Mouse (Mus musculus) ES-E14 (cell line): Measurements from ENCODE around the gene Ppp2r5a. TPM values are rescaled to one million over a fixed set of nuclear protein-coding genes. Genes with fewer than 3 reads are reported as not detected.

ENCODE experiments used
- DNase-seq: peaks from one replicate; pipeline ENCODE4 v3.0.0-alpha.2; 2013; ENCODE audit warnings: low read depth, low spot score
- H3K27ac ChIP-seq: 2 replicates; pipeline ENCODE4 v1.5.1; 2012; ENCODE audit warnings: low read depth, mild to moderate bottlenecking, low read length, moderate library complexity, mixed read lengths; ENCODE audit not compliant: poor library complexity, insufficient read depth, severe bottlenecking
- H3K36me3 ChIP-seq: 2 replicates; pipeline ENCODE4 v1.6.1; 2012; ENCODE audit warnings: mild to moderate bottlenecking, low read length, moderate library complexity, mixed read lengths; ENCODE audit not compliant: control insufficient read depth, poor library complexity, insufficient read depth, severe bottlenecking
- H3K4me1 ChIP-seq, 2 experiments: fragments of 150-350 bp in 1 of 2; sonication (generic) in 1 of 2; 2 replicates each; pipeline ENCODE4 v1.6.1; 2012; ENCODE audit warnings: low read length in 2 of 2, mild to moderate bottlenecking in 1 of 2, mixed read lengths in 1 of 2; ENCODE audit not compliant: control insufficient read depth in 2 of 2, insufficient read depth in 2 of 2, poor library complexity in 1 of 2
- H3K4me3 ChIP-seq, 2 experiments: fragments of 150-350 bp in 1 of 2; sonication (generic) in 1 of 2; 2 replicates each; pipeline ENCODE4 v1.5.1; 2012; ENCODE audit warnings: low read length in 2 of 2, low read depth in 1 of 2, mild to moderate bottlenecking in 1 of 2, mixed read lengths in 1 of 2; ENCODE audit not compliant: insufficient read depth in 1 of 2, poor library complexity in 1 of 2, severe bottlenecking in 1 of 2
- H3K9ac ChIP-seq: 2 replicates; pipeline ENCODE4 v1.6.1; 2012; ENCODE audit warnings: low read depth, mild to moderate bottlenecking, low read length, mixed read lengths; ENCODE audit not compliant: poor library complexity, insufficient read depth, severe bottlenecking
- H3K9me3 ChIP-seq: fragments of 150-350 bp; sonication (generic); 2 replicates; pipeline ENCODE4 v1.6.1; 2012; ENCODE audit warnings: low read depth, mild to moderate bottlenecking, low read length; ENCODE audit not compliant: control insufficient read depth, insufficient read depth
- CHD2 ChIP-seq: IDR thresholded peaks from 2 replicates; pipeline ENCODE4 v1.6.1; 2014; ENCODE audit warnings: mild to moderate bottlenecking, low read depth, low read length, inconsistent platforms
- HCFC1 ChIP-seq: IDR thresholded peaks from 2 replicates; pipeline ENCODE4 v1.6.1; 2012; ENCODE audit warnings: low read length, inconsistent platforms, borderline replicate concordance; ENCODE audit not compliant: insufficient read depth
- MAFK ChIP-seq: IDR thresholded peaks from 2 replicates; pipeline ENCODE4 v1.6.1; 2014; ENCODE audit warnings: mild to moderate bottlenecking, low read depth, low read length, inconsistent platforms; ENCODE audit not compliant: insufficient read depth
- ZC3H11A ChIP-seq: IDR thresholded peaks from 2 replicates; pipeline ENCODE4 v1.6.1; 2012; ENCODE audit warnings: low read depth, mild to moderate bottlenecking, inconsistent platforms, low read length, borderline replicate concordance
- ZNF384 ChIP-seq: IDR thresholded peaks from 2 replicates; pipeline ENCODE4 v1.6.1; 2012; ENCODE audit warnings: low read depth, low read length, inconsistent platforms
- in situ Hi-C, 2 experiments: fragments of 600-800 bp; cut with MboI; formaldehyde crosslinking; loops; one replicate each; pipeline ENCODE4 v1.15.1; 2025; ENCODE audit warnings: low sequenced_read_pairs in 2 of 2, inconsistent platforms in 1 of 2; ENCODE audit not compliant: unreplicated experiment in 2 of 2
- total RNA-seq: library from RNA; depleted of rRNA; stranded (reverse); fragments of 300-350 nt; gene quantifications from 2 replicates; pipeline ENCODE4 v1.2.3, GENCODE M21; 2012

Ppp2r5a gene
- total RNA-seq, 1 experiment, result 47.3 TPM

DNA sequence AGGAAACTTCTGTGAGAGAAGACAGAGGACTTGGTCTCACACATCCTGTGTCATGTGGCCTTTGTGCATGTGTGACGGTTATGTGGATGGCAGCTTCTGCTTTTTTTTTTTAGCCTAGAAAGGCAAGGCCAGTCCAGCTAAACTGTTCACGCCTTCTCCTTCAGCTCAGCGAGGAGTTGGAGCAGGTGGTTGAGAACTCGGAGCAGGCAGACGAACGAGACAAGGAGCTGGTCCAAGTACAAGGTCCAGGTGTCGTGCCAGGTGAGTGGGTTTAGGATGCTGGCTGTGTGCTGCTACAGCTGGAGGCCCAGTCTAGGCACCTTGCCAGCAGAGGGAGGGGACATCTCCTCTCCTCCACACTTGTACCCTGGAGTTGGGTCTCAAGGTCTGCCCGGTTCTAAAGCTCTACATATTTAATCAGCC is 75.0 kb downstream of the Ppp2r5a start:
- H3K9ac ChIP-seq, result no peak overlapping the region
- H3K4me3 ChIP-seq, result no peak overlapping the region
- H3K36me3 ChIP-seq, result no peaks in the 10 kb centered on the region
- in situ Hi-C loops, result loop anchor here in 1 of 2 experiments (25.0 kb wide), 1 partner anchor 484 kb away; the partner anchor contains the start of gene Nek2
- peaks cover 2 to 4% of the 10 kb centered on the region in 2 experiments; a peak in 2 of 4 replicates for H3K4me1 ChIP-seq
- DNase-seq, result no peak
- H3K27ac ChIP-seq, result no peak overlapping the region
- no peaks in the 10 kb centered on the region for H3K9me3 ChIP-seq
- TF ChIP-seq MAFK (no peak), HCFC1 (no peak), ZC3H11A (no peak), CHD2 (no peak), ZNF384 (no peak)

GRCm38 (mm10) chr1:191327258-191327657 is 75.8 kb downstream of the Ppp2r5a start:
- H3K27ac ChIP-seq, result no peak overlapping the region
- peaks cover 2 to 4% of the 10 kb centered on the region in 2 experiments; a peak in 2 of 4 replicates for H3K4me1 ChIP-seq
- H3K4me3 ChIP-seq, result no peak overlapping the region
- H3K36me3 ChIP-seq, result no peaks in the 10 kb centered on the region
- no peak overlapping the region for H3K9ac ChIP-seq
- TF ChIP-seq HCFC1, result no peak
- no peak for TF ChIP-seq MAFK
- TF ChIP-seq CHD2, result no peak
- TF ChIP-seq ZNF384, result no peak
- no peak for TF ChIP-seq ZC3H11A
- H3K9me3 ChIP-seq, result no peaks in the 10 kb centered on the region
- no peak for DNase-seq
- in situ Hi-C loops, result loop anchor here in 1 of 2 experiments (25.0 kb wide), 1 partner anchor 485 kb away; the partner anchor contains the start of gene Nek2

GRCm38 (mm10) chr1:191326233-191326882 is 76.7 kb downstream of the Ppp2r5a start:
- DNase-seq, result no peak

GRCm38 (mm10) chr1:191325726-191326232 is 77.3 kb downstream of the Ppp2r5a start, which contains the start of gene Tmem206:
Tmem206 (plus strand) TSS chr1:191325912.
- H3K4me3 ChIP-seq, result peak within 1 kb of the TSS; percentile 78
- H3K4me1 ChIP-seq, result peaks cover 2 to 4% of the 10 kb centered on the region in 2 experiments; a peak in 2 of 4 replicates
- peak within 1 kb of the TSS; percentile 76 for H3K9ac ChIP-seq
- no peak within 1 kb of the TSS for H3K27ac ChIP-seq
- TF ChIP-seq HCFC1 (peak; percentile 98), ZC3H11A (no peak)
- no peaks in the 10 kb centered on the region for H3K36me3 ChIP-seq
- DNase-seq, result peak; percentile 94
- in situ Hi-C loops, result loop anchor here in 1 of 2 experiments (25.0 kb wide), 1 partner anchor 487 kb away; the partner anchor contains the start of gene Nek2
- H3K9me3 ChIP-seq, result no peaks in the 10 kb centered on the region

More at GRCm38 (mm10) chr1:191326233-191326882, 76.7 kb downstream of the Ppp2r5a start:
- in situ Hi-C loops, result loop anchor here in 1 of 2 experiments (25.0 kb wide), 1 partner anchor 486 kb away; the partner anchor contains the start of gene Nek2
- Histone ChIP-seq H3K9me3 (no peaks in the 10 kb centered on the region), H3K9ac (peak overlapping the region; percentile 76), H3K4me1 (peaks cover 2 to 4% of the 10 kb centered on the region in 2 experiments; a peak in 2 of 4 replicates), H3K27ac (no peak overlapping the region), H3K4me3 (peak overlapping the region; percentile 78), H3K36me3 (no peaks in the 10 kb centered on the region)
- TF ChIP-seq ZC3H11A (no peak), HCFC1 (no peak), CHD2 (no peak), MAFK (no peak), ZNF384 (no peak)
